Mouse (Mus musculus) MEL (cell line): ENCODE data around the gene Pdia3. TPM values are rescaled to one million over a fixed set of nuclear protein-coding genes. Genes with fewer than 3 reads are reported as not detected.

ENCODE experiments used
- DNase-seq: peaks from one replicate; pipeline ENCODE4 v3.0.0; 2011; ENCODE audit warnings: low read depth, low spot score
- H3K27ac ChIP-seq: 2 replicates; pipeline ENCODE4 v1.5.1; 2012; ENCODE audit warnings: low read depth, mild to moderate bottlenecking, control low read depth, low read length, moderate library complexity; ENCODE audit not compliant: control insufficient read depth
- H3K27me3 ChIP-seq, 2 experiments: fragments of 150-350 bp in 1 of 2; sonication (generic) in 1 of 2; 2 replicates each; pipeline ENCODE4 v1.6.1; 2012; ENCODE audit warnings: low read length in 2 of 2, mild to moderate bottlenecking in 2 of 2, improper control_type of control experiment in 1 of 2, moderate library complexity in 1 of 2; ENCODE audit not compliant: insufficient read depth in 2 of 2, control insufficient read depth in 1 of 2
- H3K36me3 ChIP-seq, 2 experiments: 2 replicates each; pipeline ENCODE4 v1.6.1; 2012 to 2014; ENCODE audit warnings: low read length in 2 of 2, improper control_type of control experiment in 1 of 2, inconsistent platforms in 1 of 2, mild to moderate bottlenecking in 1 of 2; ENCODE audit not compliant: insufficient read depth in 2 of 2, control insufficient read depth in 1 of 2
- H3K4me1 ChIP-seq, 2 experiments: fragments of 150-350 bp in 1 of 2; sonication (generic) in 1 of 2; 2 replicates each; pipeline ENCODE4 v1.6.1; 2012; ENCODE audit warnings: low read length in 2 of 2, improper control_type of control experiment in 1 of 2, mild to moderate bottlenecking in 1 of 2; ENCODE audit not compliant: insufficient read depth in 2 of 2, control insufficient read depth in 1 of 2
- H3K4me3 ChIP-seq, 2 experiments: fragments of 150-350 bp in 1 of 2; sonication (generic) in 1 of 2; 2 replicates each; pipeline ENCODE4 v1.5.1; 2012; ENCODE audit warnings: low read depth in 2 of 2, low read length in 2 of 2, mild to moderate bottlenecking in 2 of 2, moderate library complexity in 2 of 2, control low read depth in 1 of 2, improper control_type of control experiment in 1 of 2; ENCODE audit not compliant: control insufficient read depth in 1 of 2, insufficient read depth in 1 of 2
- H3K79me2 ChIP-seq: 2 replicates; pipeline ENCODE4 v1.6.1; 2012; ENCODE audit warnings: mild to moderate bottlenecking, low read length, moderate library complexity; ENCODE audit not compliant: control insufficient read depth, poor library complexity, insufficient read depth
- H3K9ac ChIP-seq: 2 replicates; pipeline ENCODE4 v1.6.1; 2012; ENCODE audit warnings: low read depth, mild to moderate bottlenecking, control low read depth, low read length, moderate library complexity; ENCODE audit not compliant: control insufficient read depth, poor library complexity, severe bottlenecking
- H3K9me3 ChIP-seq: fragments of 150-350 bp; sonication (generic); replicated peaks from 2 replicates; pipeline ENCODE4 v1.6.1; 2012; ENCODE audit warnings: mild to moderate bottlenecking, low read length, improper control_type of control experiment, moderate library complexity; ENCODE audit not compliant: insufficient read depth
- CHD1 ChIP-seq: IDR thresholded peaks from 2 replicates; pipeline ENCODE4 v1.6.1; 2012; ENCODE audit warnings: low read depth, mild to moderate bottlenecking, inconsistent platforms, low read length, improper control_type of control experiment
- CHD2 ChIP-seq: IDR thresholded peaks from 2 replicates; pipeline ENCODE4 v1.6.1; 2011; ENCODE audit warnings: low read length, improper control_type of control experiment
- CTCF ChIP-seq, 3 experiments: IDR thresholded peaks in 2 of 3; conservative IDR thresholded peaks in 1 of 3; 2 replicates each; pipeline ENCODE4 v1.5.1; 2011 to 2012; ENCODE audit warnings: low read length in 3 of 3, low read depth in 2 of 3, mild to moderate bottlenecking in 2 of 3, improper control_type of control experiment in 1 of 3, inconsistent platforms in 1 of 3, mixed read lengths in 1 of 3, moderate library complexity in 1 of 3; ENCODE audit not compliant: control insufficient read depth in 1 of 3, insufficient read depth in 1 of 3, poor library complexity in 1 of 3, severe bottlenecking in 1 of 3
- E2F4 ChIP-seq: IDR thresholded peaks from 2 replicates; pipeline ENCODE4 v1.6.1; 2011; ENCODE audit warnings: low read depth, low read length, improper control_type of control experiment, borderline replicate concordance
- ELF1 ChIP-seq: IDR thresholded peaks from 2 replicates; pipeline ENCODE4 v1.6.1; 2014; ENCODE audit warnings: low read depth, mild to moderate bottlenecking, inconsistent platforms, low read length, improper control_type of control experiment, moderate library complexity
- ETS1 ChIP-seq: IDR thresholded peaks from 2 replicates; pipeline ENCODE4 v1.6.1; 2012; ENCODE audit warnings: low read depth, mild to moderate bottlenecking, inconsistent platforms, low read length, improper control_type of control experiment, moderate library complexity
- KAT2A ChIP-seq: conservative IDR thresholded peaks from 2 replicates; pipeline ENCODE4 v1.6.1; 2012; ENCODE audit warnings: low read depth, low read length, improper control_type of control experiment, inconsistent platforms
- MAFK ChIP-seq: IDR thresholded peaks from 2 replicates; pipeline ENCODE4 v1.6.1; 2011; ENCODE audit warnings: low read depth, mild to moderate bottlenecking, low read length, improper control_type of control experiment, borderline replicate concordance
- MAX ChIP-seq: IDR thresholded peaks from 2 replicates; pipeline ENCODE4 v1.6.1; 2011; ENCODE audit warnings: low read length, improper control_type of control experiment
- MXI1 ChIP-seq: IDR thresholded peaks from 2 replicates; pipeline ENCODE4 v1.6.1; 2011; ENCODE audit warnings: mild to moderate bottlenecking, low read depth, low read length, improper control_type of control experiment
- POLR2AphosphoS2 ChIP-seq: IDR thresholded peaks from 2 replicates; pipeline ENCODE4 v1.6.1; 2011; ENCODE audit warnings: low read length, improper control_type of control experiment
- RCOR1 ChIP-seq: IDR thresholded peaks from 2 replicates; pipeline ENCODE4 v1.6.1; 2012; ENCODE audit warnings: low read depth, mild to moderate bottlenecking, inconsistent platforms, low read length, improper control_type of control experiment
- SIN3A ChIP-seq: IDR thresholded peaks from 2 replicates; pipeline ENCODE4 v1.6.1; 2012; ENCODE audit warnings: low read length, improper control_type of control experiment, inconsistent platforms
- TAL1 ChIP-seq: IDR thresholded peaks from 2 replicates; pipeline ENCODE4 v1.6.1; 2012; ENCODE audit warnings: mild to moderate bottlenecking, inconsistent platforms, low read length, moderate library complexity, mixed read lengths
- TBP ChIP-seq: IDR thresholded peaks from 2 replicates; pipeline ENCODE4 v1.8.0; 2011; ENCODE audit warnings: low read depth, low read length, improper control_type of control experiment
- TCF12 ChIP-seq: IDR thresholded peaks from 2 replicates; pipeline ENCODE4 v1.6.1; 2014; ENCODE audit warnings: low read depth, mild to moderate bottlenecking, inconsistent platforms, low read length, improper control_type of control experiment, moderate library complexity
- ZNF384 ChIP-seq: IDR thresholded peaks from 2 replicates; pipeline ENCODE4 v1.6.1; 2012; ENCODE audit warnings: low read depth, mild to moderate bottlenecking, inconsistent platforms, low read length, improper control_type of control experiment
- polyA plus RNA-seq, 2 experiments: library from polyadenylated mRNA; stranded (reverse) in 1 of 2; unstranded in 1 of 2; fragments of >175 nt in 1 of 2; fragments of >200 nt in 1 of 2; gene quantifications; 2 replicates each; pipeline versions ENCODE4 v1.2.1 to v1.2.4; 2012; ENCODE audit warnings: low replicate concordance in 2 of 2, low read depth in 1 of 2; ENCODE audit not compliant: insufficient read length in 2 of 2, insufficient read depth in 1 of 2, missing spikeins in 1 of 2
- total RNA-seq: library from RNA; depleted of rRNA; stranded (reverse); fragments of 300-350 nt; gene quantifications from 2 replicates; pipeline ENCODE4 v1.2.3, GENCODE M21; 2012

Gene Pdia3
- total and polyA plus RNA-seq, 3 experiments, result 70.7 to 473 (median 471) TPM

DNA sequence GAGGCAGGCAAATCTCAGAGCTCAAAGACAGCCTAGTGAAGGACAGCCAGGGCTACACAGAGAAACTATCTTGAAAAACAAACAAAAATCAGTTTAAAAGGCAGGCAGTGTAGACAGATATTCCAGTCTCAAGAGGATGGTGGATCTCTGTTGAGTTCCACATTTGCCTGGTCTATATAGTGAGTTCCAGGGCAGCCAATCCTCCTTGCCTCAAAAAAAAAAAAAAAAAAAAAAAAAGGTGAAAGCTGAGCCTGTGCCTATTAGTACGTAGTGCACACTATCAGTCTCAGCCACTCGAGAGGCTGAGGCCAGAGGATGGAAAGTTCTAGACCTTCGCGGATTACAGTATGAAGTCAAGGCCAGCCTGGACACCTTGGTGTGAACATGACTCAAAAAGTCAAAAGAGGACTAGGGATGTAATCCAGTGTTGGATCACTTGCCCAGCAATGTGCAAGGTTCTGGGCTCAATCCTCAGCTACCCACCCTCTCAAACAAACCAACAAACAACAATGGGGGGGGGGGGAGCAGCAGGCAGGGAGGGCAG is 660 bp upstream of the Pdia3 start:
- H3K27ac ChIP-seq, result peak overlapping the region; percentile 89
- H3K27me3 ChIP-seq, result no peaks in the 10 kb centered on the region
- peak overlapping the region; percentile 78 for H3K9ac ChIP-seq
- peaks cover 40% of the 10 kb centered on the region for H3K79me2 ChIP-seq
- TF ChIP-seq TAL1 (peak; percentile 38), RCOR1 (peak; percentile 5; the same call in 1 of the 2 replicates), MXI1 (no peak), ETS1 (peak; percentile 44; the same call in 1 of the 2 replicates), ZNF384 (peak; percentile 97)
- H3K4me1 ChIP-seq, result peaks cover 0 to 7% of the 10 kb centered on the region in 2 experiments
- H3K9me3 ChIP-seq, result no peaks in the 10 kb centered on the region
- peak overlapping the region; percentile 78 to 81 for H3K4me3 ChIP-seq
- DNase-seq, result peak; percentile 79
- H3K36me3 ChIP-seq, result peaks cover 4 to 23% of the 10 kb centered on the region in 2 experiments

GRCm38 (mm10) chr2:121414139-121414685 is 637 bp downstream of the Pdia3 start:
- H3K27me3 ChIP-seq, result no peaks in the 10 kb centered on the region
- H3K9me3 ChIP-seq, result no peaks in the 10 kb centered on the region
- peak overlapping the region; percentile 84 to 100 for H3K4me3 ChIP-seq
- H3K27ac ChIP-seq, result peak overlapping the region; percentile 82
- H3K4me1 ChIP-seq, result peaks cover 0 to 7% of the 10 kb centered on the region in 2 experiments
- H3K79me2 ChIP-seq, result peaks cover 48% of the 10 kb centered on the region
- TF ChIP-seq ETS1 (0 out of 2 replicates have a peak, but pooled peaks have one; percentile 21), CHD1 (no peak), POLR2AphosphoS2 (no peak), CHD2 (peak; percentile 20; the same call in 1 of the 2 replicates), SIN3A (peak; percentile 56), ZNF384 (peak; percentile 41), TCF12 (0 out of 2 replicates have a peak, but pooled peaks have one; percentile 4), MAX (no peak), RCOR1 (no peak), MAFK (no peak), ELF1 (peak; percentile 22; the same call in 1 of the 2 replicates)
- peak; percentile 84 for DNase-seq
- H3K36me3 ChIP-seq, result peaks cover 6 to 33% of the 10 kb centered on the region in 2 experiments
- peak overlapping the region; percentile 87 for H3K9ac ChIP-seq

- peak overlapping the region; percentile 19 to 100 for H3K4me3 ChIP-seq
- no peak for TF ChIP-seq TBP
- TF ChIP-seq E2F4, result no peak
- no peak for TF ChIP-seq RCOR1
- TF ChIP-seq KAT2A, result no peak
- no peak for TF ChIP-seq CTCF (IDR thresholded peaks at IDR 0.05 in 2 of 3, conservative IDR thresholded peaks at IDR 0.05 in 1 of 3; ENCODE audit: control insufficient read depth in 1 of 3, insufficient read depth in 1 of 3, low read depth in 2 of 3, low read length in 3 of 3, poor library complexity in 1 of 3, severe bottlenecking in 1 of 3)
- TF ChIP-seq, all 39 proteins: peak for 0
- Histone ChIP-seq H3K27ac (no peak overlapping the region), H3K4me1 (peaks cover 0 to 7% of the 10 kb centered on the region in 2 experiments), H3K36me3 (peaks cover 10 to 33% of the 10 kb centered on the region in 2 experiments), H3K27me3 (no peaks in the 10 kb centered on the region), H3K9ac (peak overlapping the region; percentile 87), H3K79me2 (peaks cover 53% of the 10 kb centered on the region), H3K9me3 (no peaks in the 10 kb centered on the region)
- DNase-seq, result no peak
Observed at GRCm38 (mm10) chr2:121415103-121415502, 1.5 kb downstream of the Pdia3 start.
